In genomic region chr17:11198134-11198533, GRCm38 (mm10) we compare ENCODE assay signal across 17 mouse cellular contexts.
"Had no signal": no experiment of that assay in that cellular context is flagged by ENCODE, and none has a peak within 500 bp of the region (broad histone marks: within the 10 kb centered on the region; RNA-seq: fewer than 3 reads in every experiment).

No protein-coding gene starts in this region.

- H3K27ac ChIP-seq: lung, embryonic 15.5 days; macrophage; midbrain, embryonic 13.5 days; midbrain, embryonic 15.5 days; neural tube, embryonic 12.5 days; stomach, embryonic 15.5 days; stomach, postnatal 0 days had no signal

- DNase-seq: liver, postnatal 0 days; lung, adult 2 months; lung, postnatal 14 days; lung, postnatal 36 days; right cerebral cortex, postnatal 14 days; thymus, adult 2 months; thymus, postnatal 36 days had no signal

- H3K4me3 ChIP-seq: lung, embryonic 15.5 days; megakaryocyte, embryonic 14.5 days; midbrain, embryonic 13.5 days; midbrain, embryonic 15.5 days; neural tube, embryonic 12.5 days; stomach, embryonic 15.5 days had no signal

- ATAC-seq: liver, postnatal 0 days; lung, postnatal 0 days; midbrain, embryonic 13.5 days; midbrain, embryonic 15.5 days had no signal

- H3K4me2 ChIP-seq: lung, embryonic 15.5 days; midbrain, embryonic 11.5 days; midbrain, embryonic 13.5 days; midbrain, embryonic 15.5 days; neural tube, embryonic 12.5 days; stomach, embryonic 15.5 days had no signal

- H3K4me1 ChIP-seq: lung, embryonic 15.5 days; megakaryocyte, embryonic 14.5 days; midbrain, embryonic 13.5 days; midbrain, embryonic 15.5 days; neural tube, embryonic 12.5 days; stomach, embryonic 15.5 days had no signal

- H3K9me3 ChIP-seq: lung, embryonic 15.5 days; midbrain, embryonic 13.5 days; midbrain, embryonic 15.5 days; neural tube, embryonic 12.5 days; stomach, embryonic 15.5 days had no signal

- H3K27me3 ChIP-seq: lung, embryonic 15.5 days; megakaryocyte, embryonic 14.5 days; midbrain, embryonic 13.5 days; midbrain, embryonic 15.5 days; neural tube, embryonic 12.5 days; stomach, embryonic 15.5 days had no signal

- H3K36me3 ChIP-seq: lung, embryonic 15.5 days; midbrain, embryonic 13.5 days; midbrain, embryonic 15.5 days; neural tube, embryonic 12.5 days; stomach, embryonic 15.5 days had no signal

- H3K9ac ChIP-seq: liver, postnatal 0 days; lung, embryonic 15.5 days; midbrain, embryonic 13.5 days; midbrain, embryonic 15.5 days; neural tube, embryonic 12.5 days; stomach, embryonic 15.5 days had no signal
